26 mouse cellular contexts compared by ENCODE assay signal in the genomic region with DNA sequence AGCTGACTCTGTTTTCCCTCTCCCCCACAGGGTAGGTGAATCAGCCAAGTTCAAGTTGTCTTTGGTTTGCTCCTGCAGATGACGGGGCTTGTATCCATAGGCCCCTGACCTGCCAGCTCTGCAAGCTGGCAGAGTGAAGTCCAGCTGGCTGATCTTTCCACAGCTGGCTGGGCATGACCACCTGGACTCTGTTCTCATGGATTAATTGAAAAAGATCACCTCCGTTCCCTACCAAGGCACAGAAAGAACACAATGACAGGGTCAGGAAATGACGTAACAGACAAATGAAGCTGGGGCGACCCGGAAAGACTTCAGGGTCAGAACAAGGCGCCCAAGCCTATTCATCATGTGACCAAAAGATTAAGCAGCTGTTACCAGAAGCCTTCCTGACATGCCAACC. TPM values are rescaled to one million over a fixed set of nuclear protein-coding genes. Genes with fewer than 3 reads are reported as not detected.
DNase-seq lines count a peak whose midpoint lies in the region; ATAC-seq lines count a peak whose summit lies in the region.
"Had no signal": no experiment of that assay in that cellular context is flagged by ENCODE, and none has a peak within 500 bp of the region (broad histone marks: within the 10 kb centered on the region; RNA-seq: fewer than 3 reads in every experiment).

No protein-coding gene starts in this region.

- H3K9me3 ChIP-seq in kidney, embryonic 16.5 days (ENCODE audit: low read length) = no peaks in the 10 kb centered on the region
- no peaks in the 10 kb centered on the region for H3K9me3 ChIP-seq in limb, embryonic 10.5 days (replicated peaks)
- H3K9me3 ChIP-seq: forebrain, embryonic 13.5 days; heart, embryonic 15.5 days; hindbrain, embryonic 12.5 days; midbrain, embryonic 10.5 days; midbrain, embryonic 15.5 days; neural tube, embryonic 15.5 days; stomach, embryonic 15.5 days had no signal

- H3K27me3 ChIP-seq in kidney, embryonic 16.5 days (ENCODE audit: insufficient read depth, low read length) = no peaks in the 10 kb centered on the region
- peaks cover 5% of the 10 kb centered on the region; the same call in 1 of the 2 replicates for H3K27me3 ChIP-seq in limb, embryonic 10.5 days (ENCODE audit: low read depth, poor library complexity, severe bottlenecking)
- H3K27me3 ChIP-seq: forebrain, embryonic 13.5 days; heart, embryonic 15.5 days; hindbrain, embryonic 12.5 days; midbrain, embryonic 15.5 days; neural tube, embryonic 15.5 days; stomach, embryonic 15.5 days had no signal

- no peak; the same call in 1 of the 2 replicates for ATAC-seq in kidney, embryonic 16.5 days (ENCODE audit: low FRiP score, low TSS enrichment)
- ATAC-seq: forebrain, embryonic 13.5 days; intestine, embryonic 16.5 days; midbrain, embryonic 15.5 days had no signal

- no peaks in the 10 kb centered on the region for H3K36me3 ChIP-seq in kidney, embryonic 16.5 days (ENCODE audit: insufficient read depth, low read length)
- no peaks in the 10 kb centered on the region for H3K36me3 ChIP-seq in limb, embryonic 10.5 days
- H3K36me3 ChIP-seq: heart, embryonic 15.5 days; hindbrain, embryonic 12.5 days; midbrain, embryonic 10.5 days; midbrain, embryonic 15.5 days; neural tube, embryonic 15.5 days; stomach, embryonic 15.5 days had no signal

- peaks cover 6% of the 10 kb centered on the region for H3K4me1 ChIP-seq in kidney, embryonic 16.5 days (ENCODE audit: insufficient read depth, low read length)
- H3K4me1 ChIP-seq in limb, embryonic 10.5 days = peaks cover 50% of the 10 kb centered on the region
- H3K4me1 ChIP-seq: heart, embryonic 15.5 days; stomach, embryonic 15.5 days had no signal

- peak; percentile 60 for DNase-seq in kidney, adult 11 months
- peak; percentile 47 to 52 for DNase-seq in kidney, adult 8-10 months
- DNase-seq in kidney, postnatal 10 days = peak; percentile 31
- peak; percentile 44 for DNase-seq in limb, embryonic 10.5 days (ENCODE audit: low spot score)
- no peak for DNase-seq in Muller cell, postnatal 12 days (ENCODE audit: inconsistent ontology term)
- DNase-seq in spleen, postnatal 10 days (ENCODE audit: low spot score in 2 of 2) = no peak
- DNase-seq in right cerebral cortex, adult 18-20 months = no peak
- DNase-seq: adrenal gland, postnatal 25 days; cerebellum, adult 18-20 months; cerebellum, postnatal 10 days; gastrocnemius, postnatal 14 days; lung, embryonic 14.5 days; lung, postnatal 14 days; retina, postnatal 1 day; right cerebral cortex, postnatal 25 days had no signal

- WGBS in kidney, embryonic 16.5 days = 17% methylated on average over 6 of the region's 6 CpGs
- 56% methylated on average over 6 of the region's 6 CpGs for WGBS in limb, embryonic 10.5 days

- no peak overlapping the region for H3K27ac ChIP-seq in kidney, embryonic 16.5 days (ENCODE audit: low read length)
- H3K27ac ChIP-seq in limb, embryonic 10.5 days = no peak overlapping the region
- H3K27ac ChIP-seq: forebrain, embryonic 13.5 days; heart, embryonic 15.5 days; hindbrain, embryonic 12.5 days; layer of hippocampus, adult 2 months; liver, embryonic 14.5 days; midbrain, embryonic 10.5 days; midbrain, embryonic 15.5 days; neural tube, embryonic 15.5 days; stomach, embryonic 15.5 days had no signal

- H3K4me3 ChIP-seq in kidney, embryonic 16.5 days (ENCODE audit: low read length) = no peak overlapping the region
- no peak overlapping the region for H3K4me3 ChIP-seq in limb, embryonic 10.5 days
- H3K4me3 ChIP-seq: forebrain, embryonic 13.5 days; heart, embryonic 15.5 days; hindbrain, embryonic 12.5 days; layer of hippocampus, adult 2 months; midbrain, embryonic 10.5 days; midbrain, embryonic 15.5 days; neural tube, embryonic 15.5 days; stomach, embryonic 15.5 days had no signal

- no peak overlapping the region for H3K9ac ChIP-seq in kidney, embryonic 16.5 days (replicated peaks; ENCODE audit: low read length)
- H3K9ac ChIP-seq: forebrain, embryonic 13.5 days; heart, embryonic 15.5 days; hindbrain, embryonic 12.5 days; liver, embryonic 14.5 days; lung, embryonic 14.5 days; midbrain, embryonic 15.5 days; neural tube, embryonic 15.5 days; stomach, embryonic 15.5 days had no signal

- no peak overlapping the region for H3K4me2 ChIP-seq in kidney, embryonic 16.5 days (replicated peaks; ENCODE audit: low read depth, low read length)
- H3K4me2 ChIP-seq: forebrain, embryonic 13.5 days; heart, embryonic 15.5 days; hindbrain, embryonic 12.5 days; lung, embryonic 14.5 days; midbrain, embryonic 15.5 days; neural tube, embryonic 15.5 days; stomach, embryonic 15.5 days had no signal

RNA-seq across cellular contexts. Expression of a gene that starts 38.3 kb away (rescaled TPM):
- 20.6 and 21.7 TPM in 2 replicates for polyA plus RNA-seq in kidney, embryonic 16.5 days (2015; fragmentation: Nextera tagmentation; extraction: Ambion mirVana)
- polyA plus RNA-seq in limb, embryonic 10.5 days (2016; fragmentation: Nextera tagmentation; extraction: Ambion mirVana) = 22.9 and 27.5 TPM in 2 replicates

Comparison
In these comparisons a context has a peak if more than half of its experiments do, and no peak if none do; other contexts are left out.
1. DNase-seq: peak in kidney, adult 11 months (single experiment), kidney, adult 8-10 months (2 of 2), kidney, postnatal 10 days (single experiment) and limb, embryonic 10.5 days (single experiment); none in Muller cell, postnatal 12 days (single experiment), spleen, postnatal 10 days (0 of 2) and right cerebral cortex, adult 18-20 months (single experiment).